Mouse (Mus musculus) forebrain, embryonic 16.5 days (tissue): ENCODE measurements at regions not wholly inside any gene's neighbourhood (a gene's known extent, or its start where the extent isn't known, plus 50 kb on each side); places are given as distances from the start of the nearest gene placed in this dataset.

Source experiments
- ATAC-seq: fragments of 200-750 bp; cut with Nextera tagmentation; 2 replicates; pipeline ENCODE4 v1.8.0; 2017; ENCODE audit warnings: mild to moderate bottlenecking, moderate library complexity
- H3K27ac ChIP-seq: fragments of 300-500 bp; sonication (generic); 2 replicates; pipeline ENCODE4 v1.5.1; 2014; ENCODE audit warnings: low read length, control low read depth
- H3K27me3 ChIP-seq: fragments of 300-500 bp; sonication (generic); replicated peaks from 2 replicates; pipeline ENCODE4 v1.6.1; 2014; ENCODE audit warnings: low read length; ENCODE audit not compliant: control insufficient read depth, insufficient read depth
- H3K36me3 ChIP-seq: fragments of 300-500 bp; sonication (generic); 2 replicates; pipeline ENCODE4 v1.6.1; 2014; ENCODE audit not compliant: control insufficient read depth, insufficient read depth
- H3K4me1 ChIP-seq: fragments of 300-500 bp; sonication (generic); replicated peaks from 2 replicates; pipeline ENCODE4 v1.6.1; 2014; ENCODE audit warnings: low read length; ENCODE audit not compliant: control insufficient read depth, insufficient read depth
- H3K4me2 ChIP-seq: fragments of 300-500 bp; sonication (generic); 2 replicates; pipeline ENCODE4 v1.6.1; 2014; ENCODE audit warnings: mild to moderate bottlenecking, low read length, control low read depth
- H3K4me3 ChIP-seq: fragments of 300-500 bp; sonication (generic); replicated peaks from 2 replicates; pipeline ENCODE4 v1.5.1; 2014; ENCODE audit warnings: mild to moderate bottlenecking, low read length, control low read depth
- H3K9ac ChIP-seq: fragments of 300-500 bp; sonication (generic); replicated peaks from 2 replicates; pipeline ENCODE4 v1.6.1; 2014; ENCODE audit warnings: low read depth, low read length, control low read depth
- H3K9me3 ChIP-seq: fragments of 300-500 bp; sonication (generic); 2 replicates; pipeline ENCODE4 v1.6.1; 2016; ENCODE audit warnings: low read length; ENCODE audit not compliant: control insufficient read depth
- WGBS: fragments of 180-500 bp; shearing (Covaris S2); extraction: QIAGEN DNeasy Blood & Tissue Kit; methylation state at CpG from one replicate; pipeline ENCODE4 v1.1.7; 2014; 5-methylcytosine and 5-hydroxymethylcytosine counted together

GRCm38 (mm10) chr5:100951210-100951609 is 105.7 kb downstream of the Gpat3 start:
- WGBS: 53% methylated on average over 15 of the region's 15 CpGs
- H3K4me1 ChIP-seq: no peaks in the 10 kb centered on the region; the same call in 1 of the 2 replicates
- no peak overlapping the region for H3K4me2 ChIP-seq
- no peaks in the 10 kb centered on the region for H3K27me3 ChIP-seq
- H3K27ac ChIP-seq: no peak overlapping the region
- no peak overlapping the region for H3K4me3 ChIP-seq
- no peak for ATAC-seq
- H3K9me3 ChIP-seq: no peaks in the 10 kb centered on the region
- H3K9ac ChIP-seq: no peak overlapping the region
- H3K36me3 ChIP-seq: no peaks in the 10 kb centered on the region
